Mouse (Mus musculus) spleen, postnatal 4 days (tissue): ENCODE results near the gene Fa2h.

Source experiments
- DNase-seq, 2 experiments: peaks; one replicate each; pipeline ENCODE4 v3.0.0; 2022; ENCODE audit warnings: low spot score in 2 of 2

Gene Fa2h

GRCm38 (mm10) chr8:111393391-111394363 lies at the start of gene Fa2h:
Gene Fa2h, minus strand, starts transcription at chr8:111393824.
- DNase-seq: peak; percentile 68 to 79

GRCm38 (mm10) chr8:111439189-111439588 lies 45.6 kb upstream of the Fa2h start:
- peak in 1 of 2 experiments; percentile 30 for DNase-seq

GRCm38 (mm10) chr8:111435071-111435828 lies 41.6 kb upstream of the Fa2h start:
- no peak for DNase-seq

- no peak for DNase-seq
Measured at GRCm38 (mm10) chr8:111424646-111425045, 31.0 kb upstream of the Fa2h start.

- no peak for DNase-seq
Measured at GRCm38 (mm10) chr8:111424181-111424580, 30.6 kb upstream of the Fa2h start.

GRCm38 (mm10) chr8:111422614-111423013 lies 29.0 kb upstream of the Fa2h start:
- no peak for DNase-seq

GRCm38 (mm10) chr8:111419171-111419570 lies 25.5 kb upstream of the Fa2h start:
- no peak for DNase-seq

GRCm38 (mm10) chr8:111418601-111419000 lies 25.0 kb upstream of the Fa2h start:
- no peak for DNase-seq

GRCm38 (mm10) chr8:111417222-111417621 lies 23.6 kb upstream of the Fa2h start:
- no peak for DNase-seq

GRCm38 (mm10) chr8:111403391-111403790 lies 9.8 kb upstream of the Fa2h start:
- DNase-seq: no peak

GRCm38 (mm10) chr8:111391268-111391667 lies 2.4 kb downstream of the Fa2h start:
- DNase-seq: no peak

GRCm38 (mm10) chr8:111390837-111391236 lies 2.8 kb downstream of the Fa2h start:
- DNase-seq: no peak

GRCm38 (mm10) chr8:111389581-111389980 lies 4.0 kb downstream of the Fa2h start:
- no peak for DNase-seq

- no peak for DNase-seq
Measured at GRCm38 (mm10) chr8:111385915-111386314, 7.7 kb downstream of the Fa2h start.

GRCm38 (mm10) chr8:111384628-111385027 lies 9.0 kb downstream of the Fa2h start:
- DNase-seq: no peak

- no peak for DNase-seq
Measured at GRCm38 (mm10) chr8:111375192-111375591, 18.4 kb downstream of the Fa2h start.

- no peak for DNase-seq
Measured at GRCm38 (mm10) chr8:111369711-111370110, 23.9 kb downstream of the Fa2h start.

- no peak for DNase-seq
Measured at GRCm38 (mm10) chr8:111367350-111367749, 26.3 kb downstream of the Fa2h start.

GRCm38 (mm10) chr8:111366610-111367234 lies 26.9 kb downstream of the Fa2h start:
- DNase-seq: no peak

- no peak for DNase-seq
Measured at GRCm38 (mm10) chr8:111363489-111363888, 30.1 kb downstream of the Fa2h start.

- no peak for DNase-seq
Measured at GRCm38 (mm10) chr8:111360579-111361209, 32.9 kb downstream of the Fa2h start.

- no peak for DNase-seq
Measured at GRCm38 (mm10) chr8:111359936-111360335, 33.7 kb downstream of the Fa2h start.
